Mouse (Mus musculus): ENCODE measurements around the gene Thumpd1. TPM values are rescaled to one million over a fixed set of nuclear protein-coding genes. Genes with fewer than 3 reads are reported as not detected.

Gene Thumpd1
- polyA plus RNA-seq, 2 experiments, result 14.6 to 28.1 TPM

GRCm38 (mm10) chr7:119720947-119721310, 331 bp upstream of the Thumpd1 start:
- peak overlapping the region; percentile 84 for H3K9ac ChIP-seq (replicated peaks)
- H3K27me3 ChIP-seq (ENCODE audit: control insufficient read depth, insufficient read depth, low read length), result no peaks in the 10 kb centered on the region
- peak; percentile 31 for ATAC-seq (ENCODE audit: insufficient read depth)
- WGBS (ENCODE audit: insufficient replicate concordance), result 14% methylated on average over 8 of the region's 8 CpGs
- peak overlapping the region; percentile 84 to 96 for H3K4me3 ChIP-seq (ENCODE audit: insufficient read depth in 1 of 2, low read depth in 2 of 2, low read length in 2 of 2)
- H3K27ac ChIP-seq, result no peak overlapping the region
- H3K36me3 ChIP-seq (replicated peaks; ENCODE audit: control insufficient read depth, insufficient read depth, low read depth), result peaks cover 14% of the 10 kb centered on the region
- DNase-seq (ENCODE audit: low read depth in 3 of 3, low spot score in 3 of 3), result no peak
- no peaks in the 10 kb centered on the region for H3K9me3 ChIP-seq (ENCODE audit: control insufficient read depth, low read length)
- peaks cover 3 to 6% of the 10 kb centered on the region in 2 experiments for H3K4me1 ChIP-seq (replicated peaks; ENCODE audit: control insufficient read depth in 2 of 2, insufficient read depth in 2 of 2, low read length in 1 of 2)
- H3K4me2 ChIP-seq (ENCODE audit: low read depth), result peak overlapping the region; percentile 86
- TF ChIP-seq CTCF (IDR thresholded peaks at IDR 0.05; ENCODE audit: low read depth), result no peak
- no peak for TF ChIP-seq EP300 (IDR thresholded peaks at IDR 0.05; ENCODE audit: low read depth)

- Histone ChIP-seq H3K9ac (replicated peaks) (no peak overlapping the region), H3K27ac (no peak overlapping the region), H3K36me3 (replicated peaks; ENCODE audit: control insufficient read depth, insufficient read depth, low read depth) (peaks cover 17% of the 10 kb centered on the region), H3K4me1 (replicated peaks; ENCODE audit: control insufficient read depth in 2 of 2, insufficient read depth in 2 of 2, low read length in 1 of 2) (no peaks in the 10 kb centered on the region), H3K4me3 (ENCODE audit: insufficient read depth in 1 of 2, low read depth in 2 of 2, low read length in 2 of 2) (no peak overlapping the region), H3K27me3 (ENCODE audit: control insufficient read depth, insufficient read depth, low read length) (no peaks in the 10 kb centered on the region), H3K4me2 (ENCODE audit: low read depth) (no peak overlapping the region), H3K9me3 (ENCODE audit: control insufficient read depth, low read length) (no peaks in the 10 kb centered on the region)
- DNase-seq (ENCODE audit: low read depth in 3 of 3, low spot score in 3 of 3) (no peak), ATAC-seq (ENCODE audit: insufficient read depth) (no peak)
- WGBS (ENCODE audit: insufficient replicate concordance), result 77% methylated on average over 7 of the region's 7 CpGs
- TF ChIP-seq CTCF (IDR thresholded peaks at IDR 0.05; ENCODE audit: low read depth), result no peak
- no peak for TF ChIP-seq EP300 (IDR thresholded peaks at IDR 0.05; ENCODE audit: low read depth)
Observed at GRCm38 (mm10) chr7:119714111-119714510, 6.5 kb downstream of the Thumpd1 start.

- no peak for DNase-seq (ENCODE audit: low read depth in 3 of 3, low spot score in 3 of 3)
- TF ChIP-seq EP300 (IDR thresholded peaks at IDR 0.05; ENCODE audit: low read depth), result no peak
- H3K4me2 ChIP-seq (ENCODE audit: low read depth), result no peak overlapping the region
- ATAC-seq (ENCODE audit: insufficient read depth), result no peak
- H3K27ac ChIP-seq, result no peak overlapping the region
- H3K9ac ChIP-seq (replicated peaks), result no peak overlapping the region
- H3K9me3 ChIP-seq (ENCODE audit: control insufficient read depth, low read length), result no peaks in the 10 kb centered on the region
- no peaks in the 10 kb centered on the region for H3K4me1 ChIP-seq (replicated peaks; ENCODE audit: control insufficient read depth in 2 of 2, insufficient read depth in 2 of 2, low read length in 1 of 2)
- H3K27me3 ChIP-seq (ENCODE audit: control insufficient read depth, insufficient read depth, low read length), result no peaks in the 10 kb centered on the region
- H3K4me3 ChIP-seq (ENCODE audit: insufficient read depth in 1 of 2, low read depth in 2 of 2, low read length in 2 of 2), result no peak overlapping the region
- 69% methylated on average over 1 of the region's 1 CpGs for WGBS (ENCODE audit: insufficient replicate concordance)
- H3K36me3 ChIP-seq (replicated peaks; ENCODE audit: control insufficient read depth, insufficient read depth, low read depth), result no peaks in the 10 kb centered on the region
Observed at GRCm38 (mm10) chr7:119694926-119695325, 25.7 kb downstream of the Thumpd1 start.

- Histone ChIP-seq H3K27ac (no peak overlapping the region), H3K4me2 (ENCODE audit: low read depth) (no peak overlapping the region), H3K27me3 (ENCODE audit: control insufficient read depth, insufficient read depth, low read length) (no peaks in the 10 kb centered on the region), H3K4me1 (replicated peaks; ENCODE audit: control insufficient read depth in 2 of 2, insufficient read depth in 2 of 2, low read length in 1 of 2) (no peaks in the 10 kb centered on the region), H3K36me3 (replicated peaks; ENCODE audit: control insufficient read depth, insufficient read depth, low read depth) (no peaks in the 10 kb centered on the region), H3K9me3 (ENCODE audit: control insufficient read depth, low read length) (no peaks in the 10 kb centered on the region), H3K9ac (replicated peaks) (no peak overlapping the region), H3K4me3 (ENCODE audit: insufficient read depth in 1 of 2, low read depth in 2 of 2, low read length in 2 of 2) (no peak overlapping the region)
- TF ChIP-seq CTCF (IDR thresholded peaks at IDR 0.05; ENCODE audit: low read depth) (no peak), EP300 (IDR thresholded peaks at IDR 0.05; ENCODE audit: low read depth) (no peak)
- 53% methylated on average over 4 of the region's 4 CpGs for WGBS (ENCODE audit: insufficient replicate concordance)
- DNase-seq (ENCODE audit: low read depth in 3 of 3, low spot score in 3 of 3) (no peak), ATAC-seq (ENCODE audit: insufficient read depth) (no peak)
Observed at GRCm38 (mm10) chr7:119692302-119692701, 28.3 kb downstream of the Thumpd1 start.

GRCm38 (mm10) chr7:119689726-119690125, 30.9 kb downstream of the Thumpd1 start, which contains the start of gene Acsm4:
Gene Acsm4 (plus strand): TSS chr7:119690026.
- Histone ChIP-seq H3K4me2 (ENCODE audit: low read depth) (no peak within 1 kb of the TSS), H3K27me3 (ENCODE audit: control insufficient read depth, insufficient read depth, low read length) (no peaks in the 10 kb centered on the region), H3K36me3 (replicated peaks; ENCODE audit: control insufficient read depth, insufficient read depth, low read depth) (no peaks in the 10 kb centered on the region), H3K9me3 (ENCODE audit: control insufficient read depth, low read length) (no peaks in the 10 kb centered on the region), H3K4me3 (ENCODE audit: insufficient read depth in 1 of 2, low read depth in 2 of 2, low read length in 2 of 2) (no peak within 1 kb of the TSS), H3K27ac (no peak within 1 kb of the TSS), H3K9ac (replicated peaks) (no peak within 1 kb of the TSS), H3K4me1 (replicated peaks; ENCODE audit: control insufficient read depth in 2 of 2, insufficient read depth in 2 of 2, low read length in 1 of 2) (no peaks in the 10 kb centered on the region)
- no peak for TF ChIP-seq EP300 (IDR thresholded peaks at IDR 0.05; ENCODE audit: low read depth)
- no peak for TF ChIP-seq CTCF (IDR thresholded peaks at IDR 0.05; ENCODE audit: low read depth)
- ATAC-seq (ENCODE audit: insufficient read depth), result no peak
- 49% methylated on average over 5 of the region's 5 CpGs for WGBS (ENCODE audit: insufficient replicate concordance)
- DNase-seq (ENCODE audit: low read depth in 3 of 3, low spot score in 3 of 3), result no peak
